Mouse (Mus musculus) cortical plate, adult 2 months (tissue): ENCODE results near the gene Mast1.

ENCODE experiments used
- CTCF ChIP-seq: fragments of 200-500 bp; IDR thresholded peaks from 2 replicates; pipeline ENCODE4 v1.5.1; 2011; ENCODE audit warnings: mild to moderate bottlenecking, control low read depth, low read length; ENCODE audit not compliant: insufficient read depth; ENCODE audit errors: extremely low read depth
- POLR2A ChIP-seq: fragments of 200-500 bp; IDR thresholded peaks from 2 replicates; pipeline ENCODE4 v1.6.1; 2011; ENCODE audit warnings: mild to moderate bottlenecking, low read length, control low read depth; ENCODE audit not compliant: insufficient read depth; ENCODE audit errors: extremely low read depth

DNA sequence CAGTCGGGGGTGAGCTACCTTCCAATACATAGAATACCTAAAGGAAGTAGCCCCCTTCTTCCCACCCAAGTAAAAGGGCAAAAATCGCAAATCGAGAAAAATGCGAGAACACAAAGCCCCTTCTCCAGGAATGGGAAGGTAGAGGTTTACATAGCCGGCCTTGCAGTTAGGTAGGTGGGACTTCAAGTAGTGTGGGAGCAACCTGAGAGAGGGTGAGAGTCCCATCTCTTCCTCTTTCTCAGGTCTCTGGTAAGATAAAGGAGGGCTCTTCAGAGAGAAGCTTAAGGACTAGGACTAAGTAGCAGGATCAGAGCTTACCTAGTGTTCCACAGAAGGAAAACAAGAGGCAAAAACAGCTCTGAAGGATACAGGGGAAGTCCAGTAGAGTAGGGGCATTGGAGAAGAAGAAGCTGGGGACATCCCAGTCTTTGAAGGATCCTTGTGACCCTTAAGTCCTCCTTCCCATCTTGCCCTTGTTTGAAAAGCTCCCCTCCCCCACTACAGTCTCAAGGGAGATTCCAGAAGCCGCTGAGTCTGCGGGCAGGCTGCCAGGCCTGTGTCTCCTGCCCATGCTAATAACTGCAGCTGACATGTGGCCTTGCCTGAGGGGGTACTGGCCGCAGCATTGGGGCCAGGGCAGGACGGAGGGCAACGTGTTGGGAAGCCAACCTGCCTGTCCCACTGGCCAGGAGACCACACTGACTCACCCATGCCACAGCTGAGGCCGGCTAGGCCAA, 43.6 kb upstream of the Mast1 start:
- TF ChIP-seq CTCF = no peak
- TF ChIP-seq POLR2A = no peak
